Mouse (Mus musculus) heart, embryonic 10.5 days (tissue): ENCODE results near the gene Stpg1. TPM values are rescaled to one million over a fixed set of nuclear protein-coding genes. Genes with fewer than 3 reads are reported as not detected.

ENCODE experiments used
- DNase-seq: peaks from one replicate; pipeline ENCODE4 v3.0.0-alpha.2; 2017; ENCODE audit warnings: low spot score
- H3K27ac ChIP-seq: fragments of 300-500 bp; sonication (generic); 2 replicates; pipeline ENCODE4 v1.5.1; 2016; ENCODE audit warnings: mild to moderate bottlenecking
- H3K27me3 ChIP-seq: fragments of 300-500 bp; sonication (generic); 2 replicates; pipeline ENCODE4 v1.6.1; 2016; ENCODE audit warnings: mild to moderate bottlenecking; ENCODE audit not compliant: poor library complexity, insufficient read depth, severe bottlenecking
- H3K36me3 ChIP-seq: fragments of 300-500 bp; sonication (generic); 2 replicates; pipeline ENCODE4 v1.6.1; 2016; ENCODE audit warnings: mild to moderate bottlenecking, moderate library complexity
- H3K4me1 ChIP-seq: fragments of 300-500 bp; sonication (generic); 2 replicates; pipeline ENCODE4 v1.6.1; 2016; ENCODE audit warnings: mild to moderate bottlenecking
- H3K4me3 ChIP-seq: fragments of 300-500 bp; sonication (generic); 2 replicates; pipeline ENCODE4 v1.5.1; 2016; ENCODE audit warnings: mild to moderate bottlenecking, moderate library complexity
- H3K9me3 ChIP-seq: fragments of 300-500 bp; sonication (generic); 2 replicates; pipeline ENCODE4 v1.6.1; 2016; ENCODE audit warnings: mild to moderate bottlenecking, moderate library complexity
- whole genome bisulfite sequencing: fragments of 180-500 bp; shearing (Covaris S2); methylation state at CpG from one replicate; pipeline ENCODE4 v1.1.7; 2016; 5-methylcytosine and 5-hydroxymethylcytosine counted together
- microRNA-seq: library from miRNA; unstranded; fragments of <30 nt; microRNA quantifications from one replicate; pipeline ENCODE4, GENCODE M21; 2017
- polyA plus RNA-seq: library from polyadenylated mRNA; unstranded; fragments of >200 nt; fragmentation: Nextera tagmentation; extraction: Ambion mirVana; gene quantifications from 2 replicates; pipeline ENCODE4 v1.2.1, GENCODE M21; 2016

Gene Stpg1
- polyA plus RNA-seq, 1 experiment from 2014 or later, result 0.23 TPM

- WGBS, result 54% methylated on average over 6 of the region's 6 CpGs
- Histone ChIP-seq H3K9me3 (no peaks in the 10 kb centered on the region), H3K4me1 (peaks cover 79% of the 10 kb centered on the region), H3K27me3 (peaks cover 80% of the 10 kb centered on the region), H3K4me3 (0 out of 2 replicates have a peak overlapping the region, but pooled peaks have one; percentile 56), H3K36me3 (no peaks in the 10 kb centered on the region), H3K27ac (peak overlapping the region; percentile 78)
- DNase-seq, result no peak
Measured at GRCm38 (mm10) chr4:135571037-135571550, 76.5 kb downstream of the Stpg1 start.

GRCm38 (mm10) chr4:135572276-135572675 lies 77.7 kb downstream of the Stpg1 start:
- Histone ChIP-seq H3K4me3 (0 out of 2 replicates have a peak overlapping the region, but pooled peaks have one; percentile 13), H3K4me1 (peaks cover 67% of the 10 kb centered on the region), H3K36me3 (no peaks in the 10 kb centered on the region), H3K27ac (0 out of 2 replicates have a peak overlapping the region, but pooled peaks have one; percentile 29), H3K27me3 (peaks cover 89% of the 10 kb centered on the region), H3K9me3 (no peaks in the 10 kb centered on the region)
- no peak for DNase-seq
- 30% methylated on average over 8 of the region's 8 CpGs for WGBS

- Histone ChIP-seq H3K27ac (0 out of 2 replicates have a peak within 1 kb of the TSS, but pooled peaks have one; percentile 10), H3K4me3 (peak within 1 kb of the TSS; percentile 57), H3K36me3 (no peaks in the 10 kb centered on the region), H3K4me1 (peaks cover 56% of the 10 kb centered on the region), H3K27me3 (peaks cover 84% of the 10 kb centered on the region), H3K9me3 (no peaks in the 10 kb centered on the region)
- DNase-seq, result no peak
- under 1% methylated on average over 31 of the region's 31 CpGs for WGBS
Measured at GRCm38 (mm10) chr4:135573251-135573808, 78.7 kb downstream of the Stpg1 start, which contains the start of gene Grhl3. Gene Grhl3, minus strand, starts transcription at chr4:135573630.

GRCm38 (mm10) chr4:135575365-135576140 lies 81.0 kb downstream of the Stpg1 start:
- DNase-seq, result no peak
- no peak overlapping the region for H3K4me3 ChIP-seq
- H3K36me3 ChIP-seq, result no peaks in the 10 kb centered on the region
- H3K9me3 ChIP-seq, result no peaks in the 10 kb centered on the region
- peaks cover 74% of the 10 kb centered on the region for H3K27me3 ChIP-seq
- WGBS, result 62% methylated on average over 15 of the region's 15 CpGs
- peaks cover 38% of the 10 kb centered on the region for H3K4me1 ChIP-seq
- no peak overlapping the region for H3K27ac ChIP-seq

GRCm38 (mm10) chr4:135578490-135578889 lies 83.9 kb downstream of the Stpg1 start:
- Histone ChIP-seq H3K4me3 (no peak overlapping the region), H3K27me3 (peaks cover 57% of the 10 kb centered on the region), H3K4me1 (peaks cover 26% of the 10 kb centered on the region), H3K9me3 (no peaks in the 10 kb centered on the region), H3K27ac (no peak overlapping the region), H3K36me3 (no peaks in the 10 kb centered on the region)
- DNase-seq, result no peak
- 73% methylated on average over 5 of the region's 5 CpGs for whole genome bisulfite sequencing

- H3K36me3 ChIP-seq, result no peaks in the 10 kb centered on the region
- no peak for DNase-seq
- 42% methylated on average over 6 of the region's 6 CpGs for WGBS
Measured at GRCm38 (mm10) chr4:135579695-135580094, 85.1 kb downstream of the Stpg1 start.

GRCm38 (mm10) chr4:135581222-135581910 lies 86.8 kb downstream of the Stpg1 start:
- Histone ChIP-seq H3K36me3 (no peaks in the 10 kb centered on the region), H3K27me3 (peaks cover 40% of the 10 kb centered on the region), H3K9me3 (no peaks in the 10 kb centered on the region), H3K27ac (no peak overlapping the region), H3K4me1 (peaks cover 16% of the 10 kb centered on the region), H3K4me3 (no peak overlapping the region)
- WGBS, result 28% methylated on average over 12 of the region's 12 CpGs
- DNase-seq, result no peak

More at GRCm38 (mm10) chr4:135579695-135580094, 85.1 kb downstream of the Stpg1 start:
- no peak overlapping the region for H3K27ac ChIP-seq
- peaks cover 55% of the 10 kb centered on the region for H3K27me3 ChIP-seq
- peaks cover 16% of the 10 kb centered on the region for H3K4me1 ChIP-seq
- no peak overlapping the region for H3K4me3 ChIP-seq
- no peaks in the 10 kb centered on the region for H3K9me3 ChIP-seq

GRCm38 (mm10) chr4:135584838-135585237 lies 90.2 kb downstream of the Stpg1 start:
- no peak for DNase-seq
- Histone ChIP-seq H3K4me3 (no peak overlapping the region), H3K9me3 (no peaks in the 10 kb centered on the region), H3K36me3 (no peaks in the 10 kb centered on the region), H3K27ac (no peak overlapping the region), H3K4me1 (peaks cover 18% of the 10 kb centered on the region), H3K27me3 (peaks cover 35% of the 10 kb centered on the region)
- WGBS, result 59% methylated on average over 4 of the region's 4 CpGs

Small RNA genes lying within 50 kb of the gene (microRNA-seq; reads per million reads assigned to microRNA genes)
- not detected for gene Gm25317

Other genes starting within 250 kb of the Stpg1 start
- gene Clic4, start 222.0 kb upstream of the Stpg1 start, polyA plus RNA-seq, result 263 and 343 TPM in 2 replicates
- gene Srrm1, start 141.5 kb upstream of the Stpg1 start, polyA plus RNA-seq, result 162 and 193 TPM in 2 replicates
- 0.46 and 1.2 TPM in 2 replicates for gene Ncmap, start 96.6 kb upstream of the Stpg1 start, polyA plus RNA-seq
- 9.3 and 11.2 TPM in 2 replicates for gene Rcan3, start 60.9 kb upstream of the Stpg1 start, polyA plus RNA-seq
- gene Nipal3, start 248 bp downstream of the Stpg1 start, polyA plus RNA-seq, result 2.0 and 3.1 TPM in 2 replicates
- gene Grhl3, start 78.8 kb downstream of the Stpg1 start, polyA plus RNA-seq, result 4.3 and 14.1 TPM in 2 replicates
- gene Ifnlr1, start 191.5 kb downstream of the Stpg1 start, polyA plus RNA-seq, result 0.18 and 0.28 TPM in 2 replicates
- 0.13 TPM in 1 of 2 replicates, not detected in the other for gene Il22ra1, start 233.4 kb downstream of the Stpg1 start, polyA plus RNA-seq